ENCODE assay signal across 9 mouse cellular contexts in the genomic region with DNA sequence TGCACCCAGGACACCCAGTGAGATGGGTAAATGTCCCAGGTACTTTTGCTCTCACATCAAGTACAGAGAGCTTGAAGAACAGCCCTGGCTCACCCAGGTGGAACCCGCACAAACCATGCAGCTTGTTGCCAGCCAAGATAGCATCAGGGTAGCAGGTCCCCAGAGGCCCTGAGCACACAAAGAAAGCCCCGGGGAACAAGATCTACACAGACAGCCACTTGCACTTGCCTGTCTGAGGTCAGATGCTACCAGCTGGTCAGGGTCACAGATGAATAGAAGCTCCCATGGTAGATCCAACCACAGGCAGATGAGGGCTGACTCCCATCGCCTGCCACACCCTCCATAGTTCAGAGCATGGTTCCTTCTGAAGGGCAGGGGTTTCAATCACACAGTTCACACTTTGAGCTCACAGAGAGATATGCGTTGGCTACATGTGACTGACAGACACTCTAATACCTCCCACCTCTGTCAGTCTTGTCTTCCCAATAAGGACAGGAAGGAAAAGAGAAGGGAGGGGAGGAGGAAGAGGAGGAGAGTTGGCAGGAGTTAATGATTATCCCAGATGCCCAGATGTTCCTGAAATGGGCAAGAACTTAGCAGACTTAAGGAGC.
"Had no signal": no experiment of that assay in that cellular context is flagged by ENCODE, and none has a peak within 500 bp of the region (broad histone marks: within the 10 kb centered on the region; RNA-seq: fewer than 3 reads in every experiment).

No protein-coding gene starts in this region.

- H3K27me3 ChIP-seq: limb, embryonic 15.5 days had no signal

- H3K27ac ChIP-seq: kidney, postnatal 0 days; limb, embryonic 15.5 days; liver, embryonic 13.5 days; midbrain, embryonic 12.5 days had no signal

- H3K4me1 ChIP-seq: liver, embryonic 13.5 days had no signal

- DNase-seq: kidney, adult 8-10 months; kidney, postnatal 36 days; liver, embryonic 13.5 days; lung, adult 18-20 months; thymus, adult 18-20 months; thymus, postnatal 14 days had no signal

- H3K4me2 ChIP-seq: limb, embryonic 15.5 days; liver, embryonic 13.5 days; midbrain, embryonic 12.5 days had no signal

- H3K4me3 ChIP-seq: limb, embryonic 15.5 days; liver, embryonic 13.5 days; midbrain, embryonic 12.5 days had no signal

- H3K36me3 ChIP-seq: limb, embryonic 15.5 days; liver, embryonic 13.5 days; midbrain, embryonic 12.5 days had no signal
